Mouse (Mus musculus): ENCODE measurements at regions not wholly inside any gene's neighbourhood (a gene's known extent, or its start where the extent isn't known, plus 50 kb on each side); places are given as distances from the start of the nearest gene placed in this dataset.

DNA sequence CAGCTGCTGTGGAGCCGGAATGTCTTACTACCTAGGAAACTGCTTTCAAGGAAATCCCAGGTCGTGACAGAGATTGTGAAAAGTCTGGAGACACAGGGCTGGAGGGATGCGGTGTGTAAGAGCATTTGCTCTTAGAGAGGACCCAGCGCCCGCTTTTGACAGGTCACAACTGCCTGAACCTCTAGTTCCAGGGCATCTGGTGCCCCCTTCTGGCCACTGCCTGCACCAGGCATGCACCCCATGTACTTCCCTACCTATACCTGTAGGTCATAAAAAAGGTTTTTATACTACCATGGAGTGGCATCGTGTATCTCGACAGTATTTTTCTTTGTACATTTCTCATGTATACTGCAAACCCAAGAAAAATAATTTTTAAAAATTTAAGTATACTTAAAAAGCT, 314.0 kb downstream of the Bbx start:
- no peak overlapping the region for H3K27ac ChIP-seq
- no peak overlapping the region for H3K4me2 ChIP-seq
- no peaks in the 10 kb centered on the region for H3K4me1 ChIP-seq
- H3K36me3 ChIP-seq (ENCODE audit: poor library complexity, severe bottlenecking) = no peaks in the 10 kb centered on the region
- no peaks in the 10 kb centered on the region for H3K27me3 ChIP-seq
- ATAC-seq = no peak
- no peak overlapping the region for H3K9ac ChIP-seq
- WGBS = 91% methylated on average over 7 of the region's 7 CpGs
- no peaks in the 10 kb centered on the region for H3K9me3 ChIP-seq (replicated peaks)
- H3K4me3 ChIP-seq = no peak overlapping the region

DNA sequence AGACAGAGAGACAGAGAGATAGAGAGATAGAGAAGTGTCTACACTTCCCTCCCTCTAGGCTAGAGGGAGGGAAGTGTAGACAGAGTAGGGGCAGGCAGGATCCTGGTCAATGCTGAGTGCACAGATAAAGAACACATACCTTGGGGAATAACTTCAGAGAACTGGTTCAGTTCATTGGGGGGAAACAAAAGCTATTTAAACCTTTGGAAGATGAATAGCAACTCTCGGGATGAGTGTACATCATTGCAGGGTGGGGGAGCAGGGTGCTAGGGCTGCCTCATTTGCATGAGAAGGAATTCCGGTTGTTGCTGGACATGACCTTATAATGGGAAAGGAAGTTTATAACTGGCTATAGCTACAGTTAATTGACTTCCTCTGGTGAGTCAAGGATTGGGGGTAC, 309.7 kb downstream of the Bbx start:
- Histone ChIP-seq H3K4me2 (no peak overlapping the region), H3K4me3 (no peak overlapping the region), H3K36me3 (ENCODE audit: poor library complexity, severe bottlenecking) (no peaks in the 10 kb centered on the region), H3K9ac (no peak overlapping the region), H3K27ac (no peak overlapping the region), H3K9me3 (replicated peaks) (no peaks in the 10 kb centered on the region), H3K4me1 (no peaks in the 10 kb centered on the region), H3K27me3 (no peaks in the 10 kb centered on the region)
- 60% methylated on average over 2 of the region's 2 CpGs for WGBS
- ATAC-seq = no peak

DNA sequence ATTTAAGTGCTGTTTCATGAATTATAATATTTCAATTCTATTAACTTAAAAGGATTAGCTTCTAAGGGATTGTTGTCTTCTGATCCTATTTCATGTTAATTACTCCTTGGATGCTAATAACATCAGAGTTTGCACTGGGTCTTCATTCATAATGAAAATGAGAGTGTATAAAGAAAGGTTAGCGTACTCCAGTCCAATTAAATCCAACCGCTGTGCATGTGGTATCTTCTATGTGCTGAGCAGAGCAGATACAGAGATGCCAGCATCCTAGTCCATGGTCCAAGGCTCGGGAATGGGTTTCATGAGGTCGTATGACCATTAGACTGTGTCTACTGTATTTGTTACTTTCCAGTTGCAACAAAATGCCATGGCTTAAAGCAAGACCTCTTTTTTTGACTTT, 307.5 kb downstream of the Bbx start:
- no peak for ATAC-seq
- no peak overlapping the region for H3K27ac ChIP-seq
- no peaks in the 10 kb centered on the region for H3K9me3 ChIP-seq (replicated peaks)
- H3K4me2 ChIP-seq = no peak overlapping the region
- no peak overlapping the region for H3K9ac ChIP-seq
- no peaks in the 10 kb centered on the region for H3K4me1 ChIP-seq
- 74% methylated on average over 4 of the region's 4 CpGs for WGBS
- H3K4me3 ChIP-seq = no peak overlapping the region
- no peaks in the 10 kb centered on the region for H3K27me3 ChIP-seq
- H3K36me3 ChIP-seq (ENCODE audit: poor library complexity, severe bottlenecking) = no peaks in the 10 kb centered on the region

DNA sequence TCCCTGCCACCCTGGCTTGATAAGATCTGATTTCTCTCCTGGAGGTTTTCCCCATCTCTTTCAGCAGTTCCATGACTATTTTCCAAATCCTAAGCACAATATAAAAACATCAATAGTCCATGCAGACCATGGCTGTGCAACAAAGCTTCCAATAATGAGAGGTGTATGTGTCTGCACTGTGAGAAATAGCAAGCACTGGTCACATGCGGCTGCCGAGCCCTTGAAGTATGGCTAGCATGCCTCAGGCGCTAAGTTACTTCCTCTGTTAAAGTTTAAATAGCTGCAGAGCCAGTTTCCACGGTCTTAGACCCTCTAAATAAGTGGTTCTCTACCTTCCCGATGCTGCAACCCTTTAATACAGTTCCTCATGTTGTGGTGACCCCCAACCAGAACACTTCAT, 306.6 kb downstream of the Bbx start:
- Histone ChIP-seq H3K9ac (no peak overlapping the region), H3K4me2 (no peak overlapping the region), H3K36me3 (ENCODE audit: poor library complexity, severe bottlenecking) (no peaks in the 10 kb centered on the region), H3K4me1 (no peaks in the 10 kb centered on the region), H3K27me3 (no peaks in the 10 kb centered on the region), H3K4me3 (no peak overlapping the region), H3K9me3 (replicated peaks) (no peaks in the 10 kb centered on the region), H3K27ac (no peak overlapping the region)
- 86% methylated on average over 5 of the region's 5 CpGs for WGBS
- no peak for ATAC-seq

DNA sequence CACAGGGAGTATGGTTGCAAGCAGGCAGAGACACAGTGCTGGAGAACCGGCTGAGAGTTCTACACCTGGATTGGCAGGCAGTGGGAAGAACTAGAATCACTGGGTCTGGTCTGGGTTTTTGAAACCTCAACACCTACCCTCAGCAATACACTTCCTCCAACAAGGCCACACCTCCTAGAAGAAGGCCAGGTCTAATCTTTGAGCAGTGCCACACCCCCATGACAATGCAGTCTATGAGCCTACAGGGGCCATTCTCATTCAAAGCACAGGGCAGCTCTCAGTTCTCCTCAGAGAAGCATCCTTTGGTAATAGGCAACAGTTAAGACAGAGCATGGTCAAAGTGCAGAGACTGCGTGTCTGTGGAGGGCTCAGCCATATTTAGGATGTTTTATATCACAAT, 300.8 kb downstream of the Bbx start:
- Histone ChIP-seq H3K4me1 (no peaks in the 10 kb centered on the region), H3K27ac (no peak overlapping the region), H3K36me3 (ENCODE audit: poor library complexity, severe bottlenecking) (no peaks in the 10 kb centered on the region), H3K9ac (no peak overlapping the region), H3K27me3 (no peaks in the 10 kb centered on the region), H3K4me3 (no peak overlapping the region), H3K9me3 (replicated peaks) (no peaks in the 10 kb centered on the region), H3K4me2 (no peak overlapping the region)
- no peak for ATAC-seq
- 95% methylated on average over 2 of the region's 2 CpGs for WGBS
